Mouse (Mus musculus) liver, adult 2 months (tissue): ENCODE data around the gene Lct. TPM values are rescaled to one million over a fixed set of nuclear protein-coding genes. Genes with fewer than 3 reads are reported as not detected.

Source experiments
- DNase-seq: peaks from one replicate; pipeline ENCODE4 v3.0.0-alpha.2; 2011; ENCODE audit warnings: low read depth, low spot score; ENCODE audit errors: extremely low read depth
- H3K27ac ChIP-seq: fragments of 200-500 bp; replicated peaks from 2 replicates; pipeline ENCODE4 v1.5.1; 2012; ENCODE audit warnings: low read depth, mild to moderate bottlenecking, control low read depth, inconsistent platforms, low read length; ENCODE audit not compliant: insufficient read depth
- H3K27me3 ChIP-seq: fragments of 200-500 bp; 2 replicates; pipeline ENCODE4 v1.6.1; 2012; ENCODE audit warnings: mild to moderate bottlenecking, moderate library complexity, low read length, inconsistent platforms; ENCODE audit not compliant: control insufficient read depth, insufficient read depth
- H3K36me3 ChIP-seq: fragments of 200-500 bp; 2 replicates; pipeline ENCODE4 v1.6.1; 2012; ENCODE audit warnings: low read length, inconsistent platforms; ENCODE audit not compliant: control insufficient read depth, insufficient read depth
- H3K4me1 ChIP-seq: fragments of 200-500 bp; 2 replicates; pipeline ENCODE4 v1.6.1; 2011; ENCODE audit warnings: low read length; ENCODE audit not compliant: control insufficient read depth, insufficient read depth
- H3K4me3 ChIP-seq: fragments of 200-500 bp; 2 replicates; pipeline ENCODE4 v1.5.1; 2011; ENCODE audit warnings: low read depth, mild to moderate bottlenecking, control low read depth, low read length, moderate library complexity; ENCODE audit not compliant: insufficient read depth
- H3K79me2 ChIP-seq: fragments of 200-500 bp; 2 replicates; pipeline ENCODE4 v1.6.1; 2012; ENCODE audit warnings: inconsistent platforms, mild to moderate bottlenecking, low read length, moderate library complexity; ENCODE audit not compliant: control insufficient read depth, insufficient read depth
- H3K9ac ChIP-seq: fragments of 200-500 bp; 2 replicates; pipeline ENCODE4 v1.6.1; 2012; ENCODE audit warnings: low read depth, mild to moderate bottlenecking, control low read depth, inconsistent platforms, low read length
- CTCF ChIP-seq: fragments of 200-500 bp; IDR thresholded peaks from 2 replicates; pipeline ENCODE4 v1.5.1; 2011; ENCODE audit warnings: low read depth, low read length, control low read depth
- POLR2A ChIP-seq: fragments of 200-500 bp; IDR thresholded peaks from 2 replicates; pipeline ENCODE4 v1.6.1; 2011; ENCODE audit warnings: low read length, control low read depth; ENCODE audit not compliant: insufficient read depth; ENCODE audit errors: extremely low read depth
- WGBS: fragments of 180-500 bp; shearing (Covaris S2); methylation state at CpG from one replicate; pipeline ENCODE4 v1.1.7; 2018; 5-methylcytosine and 5-hydroxymethylcytosine counted together
- polyA plus RNA-seq: library from polyadenylated mRNA; depleted of rRNA; stranded (reverse); fragments of >200 nt; gene quantifications from 2 replicates; pipeline ENCODE4 v1.2.3, GENCODE M21; 2012
- total RNA-seq: library from RNA; depleted of rRNA; stranded (reverse); fragments of >200 nt; gene quantifications from 2 replicates; pipeline ENCODE4 v1.2.3, GENCODE M21; 2014

Lct gene
- total and polyA plus RNA-seq, 2 experiments: not detected

GRCm38 (mm10) chr1:128359554-128360376 lies 31.6 kb upstream of the Lct start, which contains the start of gene Mcm6:
TSS of gene Mcm6 (minus strand) at chr1:128359664.
- Histone ChIP-seq H3K9ac (peak within 1 kb of the TSS; percentile 64), H3K36me3 (peaks cover 16% of the 10 kb centered on the region), H3K27me3 (no peaks in the 10 kb centered on the region), H3K4me3 (peak within 1 kb of the TSS; percentile 75), H3K79me2 (no peaks in the 10 kb centered on the region), H3K27ac (no peak within 1 kb of the TSS), H3K4me1 (peaks cover 4% of the 10 kb centered on the region; the same call in 1 of the 2 replicates)
- no peak for TF ChIP-seq POLR2A
- no peak for TF ChIP-seq CTCF
- DNase-seq: peak; percentile 75
- 3% methylated on average over 38 of the region's 38 CpGs for WGBS

- peak; percentile 39 for DNase-seq
- under 1% methylated on average over 35 of the region's 35 CpGs for WGBS
- no peaks in the 10 kb centered on the region for H3K27me3 ChIP-seq
- TF ChIP-seq CTCF: no peak
- no peak for TF ChIP-seq POLR2A
- peaks cover 12% of the 10 kb centered on the region for H3K36me3 ChIP-seq
- H3K79me2 ChIP-seq: no peaks in the 10 kb centered on the region
- no peak overlapping the region for H3K27ac ChIP-seq
- H3K4me1 ChIP-seq: peaks cover 4% of the 10 kb centered on the region; the same call in 1 of the 2 replicates
- H3K9ac ChIP-seq: peak overlapping the region; percentile 64
- peak overlapping the region; percentile 75 for H3K4me3 ChIP-seq
Observed at GRCm38 (mm10) chr1:128358916-128359553, 30.9 kb upstream of the Lct start.

- 27% methylated on average over 6 of the region's 6 CpGs for WGBS
- Histone ChIP-seq H3K27me3 (no peaks in the 10 kb centered on the region), H3K79me2 (no peaks in the 10 kb centered on the region), H3K36me3 (peaks cover 11% of the 10 kb centered on the region), H3K9ac (no peak overlapping the region), H3K4me3 (no peak overlapping the region), H3K27ac (no peak overlapping the region), H3K4me1 (peaks cover 4% of the 10 kb centered on the region; the same call in 1 of the 2 replicates)
- TF ChIP-seq CTCF: no peak
- TF ChIP-seq POLR2A: no peak
- peak; percentile 19 for DNase-seq
Observed at GRCm38 (mm10) chr1:128358276-128358675, 30.2 kb upstream of the Lct start.

DNA sequence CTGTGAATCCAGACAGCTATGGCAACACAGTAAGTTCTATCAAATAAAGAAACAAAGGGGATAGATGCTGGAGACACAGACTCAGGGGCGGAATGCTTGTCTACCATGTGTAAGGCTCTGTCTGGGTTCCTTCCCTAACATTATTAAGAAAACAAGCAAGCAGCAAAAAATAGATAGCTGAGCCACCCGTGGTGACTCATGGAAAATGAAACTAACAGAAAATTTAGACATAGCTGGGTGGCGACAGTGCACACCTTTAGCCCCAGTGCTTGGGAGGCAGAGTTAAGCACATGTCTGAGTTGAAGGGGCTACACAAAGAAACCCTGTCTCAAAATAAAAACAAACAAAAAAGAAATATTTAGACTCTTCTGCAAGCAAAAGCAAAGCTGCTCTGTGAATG lies 29.3 kb upstream of the Lct start:
- Histone ChIP-seq H3K79me2 (no peaks in the 10 kb centered on the region), H3K4me3 (no peak overlapping the region), H3K27ac (no peak overlapping the region), H3K9ac (no peak overlapping the region), H3K27me3 (no peaks in the 10 kb centered on the region), H3K36me3 (peaks cover 7% of the 10 kb centered on the region), H3K4me1 (peaks cover 4% of the 10 kb centered on the region; the same call in 1 of the 2 replicates)
- 42% methylated on average over 3 of the region's 3 CpGs for WGBS
- TF ChIP-seq CTCF (no peak), POLR2A (no peak)
- no peak for DNase-seq

- no peak for DNase-seq
- Histone ChIP-seq H3K27me3 (no peaks in the 10 kb centered on the region), H3K27ac (no peak overlapping the region), H3K9ac (no peak overlapping the region), H3K4me3 (no peak overlapping the region), H3K79me2 (no peaks in the 10 kb centered on the region), H3K36me3 (peaks cover 9% of the 10 kb centered on the region), H3K4me1 (peaks cover 4% of the 10 kb centered on the region; the same call in 1 of the 2 replicates)
- WGBS: 85% methylated on average over 3 of the region's 3 CpGs
- TF ChIP-seq POLR2A: no peak
Observed at GRCm38 (mm10) chr1:128353092-128353491, 25.0 kb upstream of the Lct start.
